Mouse (Mus musculus) liver, embryonic 11.5 days (tissue): ENCODE measurements around the gene Lnx2. TPM values are rescaled to one million over a fixed set of nuclear protein-coding genes. Genes with fewer than 3 reads are reported as not detected.
A peak's percentile ranks its signal among the peaks of the same experiment; 100 is the strongest.

Experiments used
- ATAC-seq: fragments of 200-750 bp; cut with Nextera tagmentation; replicated peaks from 2 replicates; pipeline ENCODE4 v1.8.0; 2017; ENCODE audit warnings: moderate number of reproducible peaks, mild to moderate bottlenecking, moderate TSS enrichment, moderate library complexity; ENCODE audit not compliant: low FRiP score
- DNase-seq: peaks from one replicate; pipeline ENCODE4 v3.0.0-alpha.2; 2017; ENCODE audit warnings: low spot score
- H3K27ac ChIP-seq: fragments of 300-500 bp; sonication (generic); 2 replicates; pipeline ENCODE4 v1.5.1; 2014; ENCODE audit warnings: mild to moderate bottlenecking, low read depth, low read length, control low read depth
- H3K27me3 ChIP-seq: fragments of 300-500 bp; sonication (generic); replicated peaks from 2 replicates; pipeline ENCODE4 v1.6.1; 2014; ENCODE audit warnings: low read length, mixed read lengths; ENCODE audit not compliant: control insufficient read depth, insufficient read depth
- H3K36me3 ChIP-seq: fragments of 300-500 bp; sonication (generic); 2 replicates; pipeline ENCODE4 v1.6.1; 2014; ENCODE audit warnings: mild to moderate bottlenecking, low read length, moderate library complexity, mixed read lengths; ENCODE audit not compliant: control insufficient read depth, insufficient read depth
- H3K4me1 ChIP-seq: fragments of 300-500 bp; sonication (generic); replicated peaks from 2 replicates; pipeline ENCODE4 v1.6.1; 2014; ENCODE audit warnings: low read length, mixed read lengths; ENCODE audit not compliant: control insufficient read depth, insufficient read depth
- H3K4me2 ChIP-seq: fragments of 300-500 bp; sonication (generic); 2 replicates; pipeline ENCODE4 v1.6.1; 2014; ENCODE audit warnings: mild to moderate bottlenecking, control low read depth, moderate library complexity
- H3K4me3 ChIP-seq: fragments of 300-500 bp; sonication (generic); 2 replicates; pipeline ENCODE4 v1.5.1; 2014; ENCODE audit warnings: low read depth, low read length, control low read depth
- H3K9ac ChIP-seq: fragments of 300-500 bp; sonication (generic); 2 replicates; pipeline ENCODE4 v1.6.1; 2014; ENCODE audit warnings: low read depth, low read length, control low read depth
- H3K9me3 ChIP-seq: fragments of 300-500 bp; sonication (generic); 2 replicates; pipeline ENCODE4 v1.6.1; 2016; ENCODE audit warnings: low read length, inconsistent platforms, mixed read lengths; ENCODE audit not compliant: control insufficient read depth
- WGBS: fragments of 180-500 bp; shearing (Covaris S2); extraction: QIAGEN DNeasy Blood & Tissue Kit; methylation state at CpG from one replicate; pipeline ENCODE4 v1.1.7; 2014; 5-methylcytosine and 5-hydroxymethylcytosine counted together
- polyA plus RNA-seq: library from polyadenylated mRNA; unstranded; fragments of >200 nt; fragmentation: Nextera tagmentation; extraction: Ambion mirVana; gene quantifications from 2 replicates; pipeline ENCODE4 v1.2.1, GENCODE M21; 2014

Lnx2 gene
- polyA plus RNA-seq, 1 experiment from 2014 or later, result 13.3 TPM

GRCm38 (mm10) chr5:147051500-147052308 lies 24.7 kb downstream of the Lnx2 start:
- Histone ChIP-seq H3K27ac (no peak overlapping the region), H3K9ac (no peak overlapping the region), H3K27me3 (no peaks in the 10 kb centered on the region), H3K9me3 (no peaks in the 10 kb centered on the region), H3K4me1 (peaks cover 19% of the 10 kb centered on the region), H3K4me2 (no peak overlapping the region), H3K4me3 (no peak overlapping the region), H3K36me3 (no peaks in the 10 kb centered on the region)
- DNase-seq, result no peak
- no peak for ATAC-seq
- WGBS, result 73% methylated on average over 29 of the region's 29 CpGs

GRCm38 (mm10) chr5:147050816-147051499 lies 25.4 kb downstream of the Lnx2 start:
- Histone ChIP-seq H3K4me2 (0 out of 2 replicates have a peak overlapping the region, but pooled peaks have one; percentile 3), H3K4me1 (peaks cover 19% of the 10 kb centered on the region), H3K36me3 (no peaks in the 10 kb centered on the region), H3K27me3 (no peaks in the 10 kb centered on the region), H3K9me3 (no peaks in the 10 kb centered on the region), H3K4me3 (no peak overlapping the region), H3K9ac (no peak overlapping the region), H3K27ac (no peak overlapping the region)
- 72% methylated on average over 13 of the region's 13 CpGs for WGBS
- ATAC-seq (no peak), DNase-seq (no peak)

DNA sequence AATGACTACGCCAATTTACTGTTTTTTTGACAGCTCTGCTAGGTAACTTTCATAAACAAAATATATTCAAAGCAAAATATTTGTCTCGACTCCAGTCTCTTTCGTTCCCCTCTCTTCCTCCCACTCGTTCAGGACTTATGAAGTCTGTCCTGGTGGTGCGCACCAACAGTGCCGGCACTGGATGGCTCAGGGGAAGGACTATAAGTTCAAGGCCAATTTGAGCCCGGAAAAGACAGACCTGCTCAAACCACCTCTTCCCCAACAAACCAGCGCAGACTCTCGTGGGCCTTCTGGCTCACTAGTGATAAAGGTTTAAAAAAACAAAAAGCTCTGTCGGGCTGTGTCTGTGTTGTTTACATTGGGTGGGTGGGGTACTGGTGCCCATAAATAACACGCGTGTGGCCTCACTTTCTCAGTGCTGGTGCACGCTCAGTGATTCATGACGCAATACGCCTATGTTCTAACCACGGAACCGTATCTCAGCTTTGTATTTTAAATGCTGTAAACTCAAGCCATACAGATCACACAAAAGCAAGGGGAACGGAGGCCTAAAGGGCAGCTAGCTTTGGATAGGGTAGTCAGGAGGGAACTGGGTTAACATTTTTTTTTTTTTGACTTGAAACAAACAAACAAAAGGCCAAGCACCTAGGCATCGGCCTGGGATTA lies 26.7 kb downstream of the Lnx2 start:
- no peak for DNase-seq
- no peak overlapping the region for H3K4me2 ChIP-seq
- ATAC-seq, result no peak
- no peaks in the 10 kb centered on the region for H3K9me3 ChIP-seq
- 68% methylated on average over 19 of the region's 19 CpGs for WGBS
- no peaks in the 10 kb centered on the region for H3K27me3 ChIP-seq
- H3K9ac ChIP-seq, result no peak overlapping the region
- no peak overlapping the region for H3K4me3 ChIP-seq
- no peaks in the 10 kb centered on the region for H3K36me3 ChIP-seq
- peaks cover 11% of the 10 kb centered on the region for H3K4me1 ChIP-seq
- no peak overlapping the region for H3K27ac ChIP-seq

GRCm38 (mm10) chr5:147045929-147046328 lies 30.5 kb downstream of the Lnx2 start:
- 68% methylated on average over 11 of the region's 11 CpGs for WGBS
- Histone ChIP-seq H3K9ac (no peak overlapping the region), H3K27ac (no peak overlapping the region), H3K4me3 (no peak overlapping the region), H3K9me3 (no peaks in the 10 kb centered on the region), H3K4me1 (peaks cover 7% of the 10 kb centered on the region; the same call in 1 of the 2 replicates), H3K27me3 (no peaks in the 10 kb centered on the region), H3K36me3 (0 out of 2 replicates have a peak, but pooled peaks cover 2% of the 10 kb centered on the region), H3K4me2 (no peak overlapping the region)
- ATAC-seq (no peak), DNase-seq (no peak)

DNA sequence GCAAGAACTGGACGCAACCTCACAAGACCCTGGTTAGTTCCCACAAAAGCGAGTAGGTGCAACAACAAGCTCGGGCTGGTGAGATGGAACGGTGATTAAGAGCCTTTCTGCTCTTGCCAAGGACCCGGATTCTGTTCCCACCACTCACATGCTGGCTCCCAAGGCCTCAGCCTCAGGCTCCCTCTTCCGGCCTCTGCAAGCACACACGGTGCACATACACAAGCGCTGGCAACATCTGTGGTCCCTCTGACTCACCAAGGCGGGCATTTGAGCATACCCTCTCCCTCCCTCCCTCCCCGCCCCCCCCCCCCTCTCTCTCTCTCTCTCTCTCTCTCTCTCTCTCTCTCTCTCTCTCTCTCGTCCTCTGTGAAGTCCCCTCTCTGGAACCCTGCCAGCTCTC lies 31.1 kb downstream of the Lnx2 start:
- no peak for ATAC-seq
- 84% methylated on average over 9 of the region's 11 CpGs for WGBS
- H3K36me3 ChIP-seq, result 0 out of 2 replicates have a peak, but pooled peaks cover 2% of the 10 kb centered on the region
- no peaks in the 10 kb centered on the region for H3K27me3 ChIP-seq
- no peak overlapping the region for H3K4me2 ChIP-seq
- no peak overlapping the region for H3K4me3 ChIP-seq
- DNase-seq, result no peak
- H3K4me1 ChIP-seq, result peaks cover 7% of the 10 kb centered on the region; the same call in 1 of the 2 replicates
- H3K9ac ChIP-seq, result no peak overlapping the region
- no peak overlapping the region for H3K27ac ChIP-seq
- no peaks in the 10 kb centered on the region for H3K9me3 ChIP-seq

GRCm38 (mm10) chr5:147043240-147043844 lies 33.0 kb downstream of the Lnx2 start:
- no peaks in the 10 kb centered on the region for H3K27me3 ChIP-seq
- no peak overlapping the region for H3K9ac ChIP-seq
- 0 out of 2 replicates have a peak, but pooled peaks cover 2% of the 10 kb centered on the region for H3K36me3 ChIP-seq
- no peaks in the 10 kb centered on the region for H3K9me3 ChIP-seq
- H3K4me2 ChIP-seq, result no peak overlapping the region
- no peaks in the 10 kb centered on the region; the same call in 1 of the 2 replicates for H3K4me1 ChIP-seq
- H3K27ac ChIP-seq, result no peak overlapping the region
- ATAC-seq (no peak), DNase-seq (no peak)
- H3K4me3 ChIP-seq, result no peak overlapping the region
- WGBS, result 79% methylated on average over 15 of the region's 15 CpGs

GRCm38 (mm10) chr5:147041965-147042937 lies 34.1 kb downstream of the Lnx2 start:
- H3K36me3 ChIP-seq, result 0 out of 2 replicates have a peak, but pooled peaks cover 2% of the 10 kb centered on the region
- H3K4me3 ChIP-seq, result no peak overlapping the region
- peaks cover 3% of the 10 kb centered on the region; the same call in 1 of the 2 replicates for H3K4me1 ChIP-seq
- no peak overlapping the region for H3K4me2 ChIP-seq
- H3K9ac ChIP-seq, result no peak overlapping the region
- no peaks in the 10 kb centered on the region for H3K27me3 ChIP-seq
- no peak for DNase-seq
- no peak overlapping the region for H3K27ac ChIP-seq
- no peak for ATAC-seq
- WGBS, result 86% methylated on average over 40 of the region's 40 CpGs
- no peaks in the 10 kb centered on the region for H3K9me3 ChIP-seq
